Mouse (Mus musculus) WW6 (cell line): Measurements from ENCODE around the gene Atp6v0a2.

Experiments
- DNase-seq: peaks from one replicate; pipeline ENCODE4 v3.0.0-alpha.2; 2013; ENCODE audit warnings: low read depth, low spot score

Atp6v0a2 gene

DNA sequence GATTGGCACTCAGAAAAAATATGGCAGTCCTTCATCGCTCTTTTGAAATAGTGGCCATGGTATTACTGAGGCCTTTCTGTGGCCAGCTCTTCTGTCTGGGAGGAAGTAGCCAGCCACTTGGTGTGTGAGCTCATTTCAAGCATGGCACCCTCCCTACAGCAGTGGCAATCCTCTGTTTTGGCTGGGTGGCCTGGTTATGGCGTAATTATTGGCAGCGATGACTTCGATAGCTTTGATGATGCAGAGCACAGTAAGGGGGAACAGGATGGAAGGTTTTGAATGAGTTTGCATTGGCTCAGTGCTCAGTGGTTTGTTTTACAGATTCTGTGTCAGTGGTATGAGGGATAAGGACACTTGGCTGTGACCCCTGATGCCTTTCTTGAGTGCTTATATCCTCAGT is 8.3 kb downstream of the Atp6v0a2 start:
- DNase-seq, result no peak

GRCm38 (mm10) chr5:124637300-124637699 is 8.9 kb downstream of the Atp6v0a2 start:
- DNase-seq, result no peak

DNA sequence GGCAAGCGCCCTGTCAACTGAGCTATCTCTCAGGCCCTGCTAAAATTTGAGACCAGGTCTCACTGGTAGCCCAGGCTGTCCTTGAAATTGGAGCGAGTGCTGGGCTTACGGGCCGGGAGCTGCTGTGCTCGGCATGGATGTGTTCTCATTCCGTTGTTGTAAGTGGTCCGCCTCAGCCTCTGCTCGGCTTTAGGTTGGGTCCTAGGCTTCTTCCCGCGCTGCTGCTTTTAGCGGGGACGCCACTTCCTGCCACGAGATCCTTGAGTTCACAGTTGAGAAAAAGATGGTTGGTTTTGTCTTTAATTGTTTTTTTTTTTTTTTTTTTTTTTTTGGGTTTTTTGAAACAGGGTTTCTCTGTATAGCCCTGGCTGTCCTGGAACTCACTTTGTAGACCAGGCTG is 9.5 kb downstream of the Atp6v0a2 start:
- DNase-seq, result no peak

GRCm38 (mm10) chr5:124713741-124714140 is 85.4 kb downstream of the Atp6v0a2 start:
- no peak for DNase-seq

DNA sequence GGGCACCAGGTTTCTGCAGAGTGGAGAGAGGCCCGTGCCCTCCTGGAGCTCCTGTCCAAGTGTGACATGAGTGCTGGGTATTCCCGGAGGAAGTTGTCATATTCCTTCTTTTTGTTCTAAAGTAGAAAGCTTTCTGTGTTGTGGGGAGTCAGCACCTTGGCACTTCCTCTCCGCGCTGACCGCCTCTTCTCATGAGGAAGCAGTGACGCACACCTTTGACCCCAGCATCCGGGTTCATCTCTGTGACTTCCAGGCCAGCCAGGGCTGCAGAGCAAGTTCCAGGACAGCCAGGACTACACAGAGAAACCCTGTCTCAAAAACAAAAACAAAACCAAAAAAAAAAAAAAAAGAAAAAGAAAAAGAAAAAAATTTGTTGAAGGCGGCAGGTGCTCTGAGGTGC is 86.8 kb downstream of the Atp6v0a2 start:
- no peak for DNase-seq

DNA sequence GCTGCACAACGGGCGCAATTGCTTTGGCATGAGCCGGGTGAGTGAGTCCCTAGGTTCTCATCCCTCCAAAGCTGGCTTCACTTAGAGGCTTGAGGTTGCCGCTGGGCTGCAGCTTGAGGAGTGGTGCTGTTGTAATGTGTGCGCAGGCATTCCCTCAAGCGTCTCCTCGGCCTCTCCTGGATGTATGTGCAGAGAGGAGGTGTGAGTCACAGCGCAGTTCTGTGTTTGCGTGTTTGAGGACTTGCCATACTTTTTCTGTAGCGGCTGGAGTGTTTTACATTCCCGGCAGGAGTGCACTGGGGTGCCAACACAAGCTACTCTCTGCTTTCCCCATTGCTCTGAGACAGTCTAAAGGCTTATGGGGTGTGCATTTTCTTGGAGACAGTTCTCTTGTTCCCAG is 89.6 kb downstream of the Atp6v0a2 start:
- DNase-seq, result no peak

DNA sequence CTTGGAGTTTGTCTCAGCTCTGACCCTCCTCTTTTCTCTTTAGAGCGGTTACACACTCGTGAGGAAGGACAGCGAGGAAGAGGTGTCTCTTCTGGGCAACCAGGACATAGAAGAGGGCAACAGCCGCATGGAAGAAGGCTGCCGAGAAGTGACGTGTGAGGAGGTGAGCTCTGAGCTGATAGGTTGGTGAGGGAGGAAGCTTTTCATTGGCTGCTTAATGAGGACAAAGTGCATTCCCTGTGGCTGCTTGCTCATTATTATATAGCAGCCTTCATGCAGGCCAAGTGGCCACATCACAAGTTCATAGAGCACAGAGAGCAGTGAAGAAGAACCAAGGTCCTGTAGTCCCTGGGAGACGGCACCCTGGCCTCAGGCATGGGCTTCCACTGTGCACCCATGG is 90.0 kb downstream of the Atp6v0a2 start:
- no peak for DNase-seq

GRCm38 (mm10) chr5:124723125-124723524 is 94.7 kb downstream of the Atp6v0a2 start:
- DNase-seq, result no peak

DNA sequence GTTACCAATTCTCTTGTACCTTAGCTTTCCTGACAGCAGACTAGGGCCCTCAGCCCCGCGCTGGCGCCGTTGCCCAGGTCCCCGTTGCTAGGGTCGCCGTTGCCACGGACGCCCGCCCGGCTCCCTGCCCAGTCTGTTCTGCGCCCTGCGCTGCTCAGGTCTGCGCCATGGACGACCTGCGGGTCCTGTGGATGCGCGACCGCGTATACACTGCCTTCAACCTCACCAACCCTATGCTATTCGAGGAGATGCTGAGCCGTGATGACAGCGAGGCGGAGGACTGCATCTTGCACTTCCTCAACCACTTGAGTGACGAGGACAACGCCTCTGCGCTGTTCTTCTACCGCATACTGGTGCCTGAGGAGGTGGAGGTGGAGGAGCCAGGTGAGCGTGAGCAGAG is 96.6 kb downstream of the Atp6v0a2 start, which contains the start of gene Dnah10:
Gene Dnah10, plus strand, starts transcription at position 89 of the 400 bp plus-strand sequence.
- peak; percentile 33 for DNase-seq

- DNase-seq, result no peak
Observed at GRCm38 (mm10) chr5:124729662-124730206, 101.4 kb downstream of the Atp6v0a2 start.

DNA sequence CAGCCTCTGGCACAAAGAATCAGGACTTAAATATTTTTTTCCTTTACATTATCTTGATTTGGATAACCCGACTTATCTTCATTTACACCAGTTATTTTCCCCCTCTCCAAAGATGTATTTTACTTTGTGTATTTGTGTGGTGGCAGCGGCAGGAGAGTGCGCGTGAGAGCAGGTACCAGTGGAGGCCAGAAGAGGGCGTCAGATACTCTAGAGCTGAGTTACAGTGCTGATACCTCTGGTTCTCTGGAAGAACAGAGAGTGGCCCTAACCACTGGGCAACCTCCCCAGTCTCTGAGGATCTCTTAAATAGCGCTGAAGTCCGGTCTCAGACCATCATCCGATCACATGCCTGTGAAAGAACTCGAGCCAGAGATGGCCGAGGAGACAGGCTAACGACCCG is 105.6 kb downstream of the Atp6v0a2 start:
- DNase-seq, result no peak

- DNase-seq, result no peak
Observed at GRCm38 (mm10) chr5:124741898-124742599, 113.7 kb downstream of the Atp6v0a2 start.

DNA sequence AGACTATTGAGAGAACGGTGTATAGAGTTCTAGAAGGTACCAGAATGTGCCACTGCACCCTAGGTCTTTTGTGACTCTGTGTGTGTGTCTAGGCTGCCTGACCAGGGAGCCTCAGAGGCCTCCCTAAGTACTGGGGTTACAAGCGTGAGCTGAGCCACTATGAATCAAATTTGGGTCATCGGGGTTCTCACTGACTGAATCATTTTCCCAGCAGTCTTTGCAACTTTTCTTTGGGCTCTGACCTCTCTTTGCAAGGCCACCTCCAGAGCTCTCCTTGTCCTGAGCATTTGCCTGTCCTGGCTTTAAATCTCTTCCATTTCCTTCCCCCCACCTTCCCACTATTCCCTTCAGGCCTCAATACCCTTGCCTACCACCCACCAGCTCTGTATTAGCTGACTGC is 115.5 kb downstream of the Atp6v0a2 start:
- DNase-seq, result no peak

GRCm38 (mm10) chr5:124746220-124746619 is 117.8 kb downstream of the Atp6v0a2 start:
- no peak for DNase-seq

GRCm38 (mm10) chr5:124748296-124748695 is 119.9 kb downstream of the Atp6v0a2 start:
- no peak for DNase-seq

GRCm38 (mm10) chr5:124751656-124752055 is 123.3 kb downstream of the Atp6v0a2 start:
- DNase-seq, result no peak

- no peak for DNase-seq
Observed at GRCm38 (mm10) chr5:124761011-124761410, 132.6 kb downstream of the Atp6v0a2 start.

DNA sequence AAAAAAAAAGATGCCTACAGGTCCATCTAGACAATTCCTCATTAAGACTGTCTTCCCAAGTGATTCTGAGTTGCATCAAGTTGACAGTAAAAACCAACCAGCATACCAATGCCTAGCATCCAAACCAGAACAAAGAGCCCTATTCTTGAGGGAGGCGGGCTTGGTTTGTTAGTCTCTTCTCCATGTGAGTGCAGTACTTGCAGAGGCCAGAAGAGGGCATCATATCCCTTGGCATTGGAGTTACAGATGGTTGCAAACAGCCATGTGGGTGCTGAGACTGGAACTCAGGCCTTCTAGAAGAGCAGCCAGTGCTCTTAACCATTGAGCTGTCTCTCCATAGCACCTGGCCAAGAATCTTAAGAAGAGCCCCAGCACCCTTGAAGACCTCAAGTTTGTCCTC is 133.4 kb downstream of the Atp6v0a2 start:
- no peak for DNase-seq
